Mouse (Mus musculus) limb, embryonic 14.5 days (tissue): ENCODE measurements at regions not wholly inside any gene's neighbourhood (a gene's known extent, or its start where the extent isn't known, plus 50 kb on each side); places are given as distances from the start of the nearest gene placed in this dataset.

ENCODE experiments used
- ATAC-seq: fragments of 200-750 bp; cut with Nextera tagmentation; 2 replicates; pipeline ENCODE4 v1.8.0; 2017; ENCODE audit warnings: low read depth, moderate number of reproducible peaks, moderate TSS enrichment; ENCODE audit not compliant: low FRiP score
- DNase-seq: peaks from one replicate; pipeline ENCODE4 v3.0.0-alpha.2; 2015; ENCODE audit warnings: low spot score
- H3K27ac ChIP-seq: fragments of 300-500 bp; sonication (generic); replicated peaks from 2 replicates; pipeline ENCODE4 v1.5.1; 2014; ENCODE audit warnings: low read depth, mild to moderate bottlenecking, low read length, moderate library complexity, mixed read lengths
- H3K27me3 ChIP-seq: fragments of 300-500 bp; sonication (generic); 2 replicates; pipeline ENCODE4 v1.6.1; 2014; ENCODE audit warnings: low read length, mixed read lengths; ENCODE audit not compliant: control insufficient read depth, insufficient read depth
- H3K36me3 ChIP-seq: fragments of 300-500 bp; sonication (generic); 2 replicates; pipeline ENCODE4 v1.6.1; 2014; ENCODE audit warnings: mild to moderate bottlenecking, low read length, moderate library complexity, mixed read lengths; ENCODE audit not compliant: control insufficient read depth, insufficient read depth
- H3K4me1 ChIP-seq: fragments of 300-500 bp; sonication (generic); 2 replicates; pipeline ENCODE4 v1.6.1; 2014; ENCODE audit warnings: antibody characterized with exemption, low read length, mixed read lengths; ENCODE audit not compliant: control insufficient read depth, insufficient read depth
- H3K4me2 ChIP-seq: fragments of 300-500 bp; sonication (generic); replicated peaks from 2 replicates; pipeline ENCODE4 v1.6.1; 2014; ENCODE audit warnings: low read depth, mild to moderate bottlenecking, low read length, moderate library complexity; ENCODE audit not compliant: severe bottlenecking
- H3K4me3 ChIP-seq: fragments of 300-500 bp; sonication (generic); replicated peaks from 2 replicates; pipeline ENCODE4 v1.5.1; 2014; ENCODE audit warnings: low read length
- H3K9ac ChIP-seq: fragments of 300-500 bp; sonication (generic); 2 replicates; pipeline ENCODE4 v1.6.1; 2014; ENCODE audit warnings: mild to moderate bottlenecking, low read depth, low read length, moderate library complexity; ENCODE audit not compliant: severe bottlenecking
- H3K9me3 ChIP-seq: fragments of 300-500 bp; sonication (generic); 2 replicates; pipeline ENCODE4 v1.6.1; 2016; ENCODE audit warnings: low read length; ENCODE audit not compliant: control insufficient read depth
- POLR2A ChIP-seq: fragments of 200-500 bp; IDR thresholded peaks from 2 replicates; pipeline ENCODE4 v1.8.0; 2012; ENCODE audit warnings: inconsistent platforms, mild to moderate bottlenecking, moderate library complexity, borderline replicate concordance; ENCODE audit not compliant: insufficient read depth, insufficient read length; ENCODE audit errors: extremely low read depth
- WGBS: fragments of 180-500 bp; shearing (Covaris S2); extraction: QIAGEN DNeasy Blood & Tissue Kit; methylation state at CpG from one replicate; pipeline ENCODE4 v1.1.7; 2014; 5-methylcytosine and 5-hydroxymethylcytosine counted together

- H3K36me3 ChIP-seq, result no peaks in the 10 kb centered on the region
- no peak overlapping the region for H3K27ac ChIP-seq
- peaks cover 7% of the 10 kb centered on the region for H3K9me3 ChIP-seq
- H3K9ac ChIP-seq, result no peak overlapping the region
- 53% methylated on average over 6 of the region's 6 CpGs for WGBS
- H3K4me3 ChIP-seq, result no peak overlapping the region
- DNase-seq, result no peak
- H3K4me1 ChIP-seq, result no peaks in the 10 kb centered on the region
- no peak overlapping the region for H3K4me2 ChIP-seq
- ATAC-seq, result no peak
- H3K27me3 ChIP-seq, result no peaks in the 10 kb centered on the region
- no peak for TF ChIP-seq POLR2A
These were observed 69.5 kb upstream of the Cyp1b1 start for GRCm38 (mm10) chr17:79784256-79784870.

- Histone ChIP-seq H3K4me2 (no peak overlapping the region), H3K27ac (no peak overlapping the region), H3K27me3 (no peaks in the 10 kb centered on the region), H3K9me3 (peaks cover 7% of the 10 kb centered on the region), H3K4me1 (no peaks in the 10 kb centered on the region), H3K4me3 (no peak overlapping the region), H3K36me3 (no peaks in the 10 kb centered on the region), H3K9ac (no peak overlapping the region)
- DNase-seq (no peak), ATAC-seq (no peak)
- TF ChIP-seq POLR2A, result no peak
- 92% methylated on average over 13 of the region's 13 CpGs for WGBS
These were observed 67.1 kb upstream of the Cyp1b1 start for GRCm38 (mm10) chr17:79781733-79782663.

GRCm38 (mm10) chr17:79781262-79781661 lies 66.4 kb upstream of the Cyp1b1 start:
- Histone ChIP-seq H3K27me3 (no peaks in the 10 kb centered on the region), H3K27ac (no peak overlapping the region), H3K9me3 (peaks cover 7% of the 10 kb centered on the region), H3K4me2 (no peak overlapping the region), H3K9ac (no peak overlapping the region), H3K4me3 (no peak overlapping the region), H3K36me3 (no peaks in the 10 kb centered on the region), H3K4me1 (no peaks in the 10 kb centered on the region)
- ATAC-seq, result no peak
- 83% methylated on average over 2 of the region's 2 CpGs for WGBS
- TF ChIP-seq POLR2A, result no peak
- DNase-seq, result no peak

- WGBS, result 71% methylated on average over 8 of the region's 8 CpGs
- Histone ChIP-seq H3K27ac (no peak overlapping the region), H3K36me3 (no peaks in the 10 kb centered on the region), H3K9ac (no peak overlapping the region), H3K4me1 (no peaks in the 10 kb centered on the region), H3K4me3 (no peak overlapping the region), H3K27me3 (no peaks in the 10 kb centered on the region), H3K4me2 (no peak overlapping the region), H3K9me3 (peaks cover 7% of the 10 kb centered on the region)
- no peak for TF ChIP-seq POLR2A
- DNase-seq, result no peak
- no peak for ATAC-seq
These were observed 63.1 kb upstream of the Cyp1b1 start for GRCm38 (mm10) chr17:79777874-79778395.

- Histone ChIP-seq H3K9me3 (peaks cover 7% of the 10 kb centered on the region), H3K27me3 (no peaks in the 10 kb centered on the region), H3K4me1 (peaks cover 7% of the 10 kb centered on the region; the same call in 1 of the 2 replicates), H3K27ac (no peak overlapping the region), H3K4me3 (no peak overlapping the region), H3K9ac (no peak overlapping the region), H3K4me2 (no peak overlapping the region), H3K36me3 (no peaks in the 10 kb centered on the region)
- 80% methylated on average over 4 of the region's 4 CpGs for WGBS
- no peak for TF ChIP-seq POLR2A
- DNase-seq, result no peak
- no peak for ATAC-seq
These were observed 61.3 kb upstream of the Cyp1b1 start for GRCm38 (mm10) chr17:79776177-79776576.
